Mouse (Mus musculus): ENCODE measurements around the gene Cacna2d3. TPM values are rescaled to one million over a fixed set of nuclear protein-coding genes. Genes with fewer than 3 reads are reported as not detected.

Gene Cacna2d3
- polyA plus RNA-seq, 1 experiment from 2014 or later: not detected

GRCm38 (mm10) chr14:29362448-29362847 is 359.2 kb downstream of the Cacna2d3 start:
- no peak for TF ChIP-seq CTCF (IDR thresholded peaks at IDR 0.05; ENCODE audit: low read depth)
- TF ChIP-seq EP300 (IDR thresholded peaks at IDR 0.05; ENCODE audit: low read depth): no peak
- DNase-seq (no peak), ATAC-seq (no peak)
- Histone ChIP-seq H3K27me3 (ENCODE audit: insufficient read depth, low read length) (no peaks in the 10 kb centered on the region), H3K4me3 (ENCODE audit: low read depth, low read length) (no peak overlapping the region), H3K9me3 (ENCODE audit: low read length) (no peaks in the 10 kb centered on the region), H3K4me2 (ENCODE audit: low read depth, low read length) (no peak overlapping the region), H3K27ac (ENCODE audit: low read depth) (no peak overlapping the region), H3K4me1 (ENCODE audit: insufficient read depth) (no peaks in the 10 kb centered on the region), H3K36me3 (replicated peaks; ENCODE audit: insufficient read depth, low read length) (no peaks in the 10 kb centered on the region), H3K9ac (replicated peaks) (no peak overlapping the region)
- 64% methylated on average over 3 of the region's 3 CpGs for WGBS (ENCODE audit: insufficient replicate concordance)

DNA sequence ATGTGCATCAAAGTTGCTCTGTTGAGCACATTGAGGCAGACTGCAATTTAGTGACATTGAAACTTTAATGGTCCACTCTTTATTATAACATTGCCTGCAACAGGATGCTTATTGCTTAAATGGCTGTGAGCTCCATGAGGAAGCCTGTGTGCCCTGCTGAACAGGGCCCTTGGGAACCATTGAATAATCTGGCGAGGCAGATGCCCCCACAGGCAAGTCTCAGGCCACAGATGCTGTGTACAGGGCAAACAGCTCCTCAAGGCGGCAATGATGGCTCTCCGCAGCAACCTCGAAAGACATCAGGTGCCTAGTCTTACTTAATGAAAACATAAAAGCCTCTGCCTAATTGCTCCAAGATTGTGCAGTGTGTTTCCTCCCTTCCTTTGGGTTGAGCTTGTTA is 371.0 kb downstream of the Cacna2d3 start:
- Histone ChIP-seq H3K9ac (replicated peaks) (no peak overlapping the region), H3K27me3 (ENCODE audit: insufficient read depth, low read length) (no peaks in the 10 kb centered on the region), H3K4me3 (ENCODE audit: low read depth, low read length) (no peak overlapping the region), H3K4me1 (ENCODE audit: insufficient read depth) (no peaks in the 10 kb centered on the region), H3K4me2 (ENCODE audit: low read depth, low read length) (no peak overlapping the region), H3K9me3 (ENCODE audit: low read length) (no peaks in the 10 kb centered on the region), H3K27ac (ENCODE audit: low read depth) (no peak overlapping the region), H3K36me3 (replicated peaks; ENCODE audit: insufficient read depth, low read length) (no peaks in the 10 kb centered on the region)
- TF ChIP-seq CTCF (IDR thresholded peaks at IDR 0.05; ENCODE audit: low read depth): no peak
- TF ChIP-seq EP300 (IDR thresholded peaks at IDR 0.05; ENCODE audit: low read depth): no peak
- no peak for ATAC-seq
- no peak for DNase-seq
- 69% methylated on average over 4 of the region's 4 CpGs for WGBS (ENCODE audit: insufficient replicate concordance)

DNA sequence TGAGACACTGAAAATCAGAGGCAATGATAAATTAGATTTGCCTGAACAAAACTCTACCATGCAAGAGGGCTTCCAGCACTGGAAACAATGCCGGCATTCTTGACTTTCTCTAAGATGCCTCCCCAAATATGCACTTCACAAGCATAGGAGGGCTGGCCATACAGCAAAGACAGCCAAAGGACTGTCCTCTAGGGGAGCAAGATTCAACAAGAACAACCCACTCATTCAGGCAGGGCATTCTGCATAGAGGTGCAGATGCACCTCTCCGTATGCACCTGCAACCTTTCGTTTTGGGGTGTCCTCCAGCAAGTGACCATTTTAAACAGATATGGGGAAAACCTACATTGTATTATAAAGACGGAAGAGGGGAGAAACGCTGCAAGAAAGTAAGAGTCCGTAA is 380.1 kb downstream of the Cacna2d3 start:
- Histone ChIP-seq H3K36me3 (replicated peaks; ENCODE audit: insufficient read depth, low read length) (no peaks in the 10 kb centered on the region), H3K4me3 (ENCODE audit: low read depth, low read length) (no peak overlapping the region), H3K9ac (replicated peaks) (no peak overlapping the region), H3K4me1 (ENCODE audit: insufficient read depth) (no peaks in the 10 kb centered on the region), H3K9me3 (ENCODE audit: low read length) (no peaks in the 10 kb centered on the region), H3K27ac (ENCODE audit: low read depth) (no peak overlapping the region), H3K4me2 (ENCODE audit: low read depth, low read length) (no peak overlapping the region), H3K27me3 (ENCODE audit: insufficient read depth, low read length) (no peaks in the 10 kb centered on the region)
- 81% methylated on average over 6 of the region's 6 CpGs for WGBS (ENCODE audit: insufficient replicate concordance)
- TF ChIP-seq EP300 (IDR thresholded peaks at IDR 0.05; ENCODE audit: low read depth) (no peak), CTCF (IDR thresholded peaks at IDR 0.05; ENCODE audit: low read depth) (no peak)
- DNase-seq (no peak), ATAC-seq (no peak)

GRCm38 (mm10) chr14:29340728-29341127 is 380.9 kb downstream of the Cacna2d3 start:
- Histone ChIP-seq H3K36me3 (replicated peaks; ENCODE audit: insufficient read depth, low read length) (no peaks in the 10 kb centered on the region), H3K27me3 (ENCODE audit: insufficient read depth, low read length) (no peaks in the 10 kb centered on the region), H3K9ac (replicated peaks) (no peak overlapping the region), H3K27ac (ENCODE audit: low read depth) (no peak overlapping the region), H3K9me3 (ENCODE audit: low read length) (no peaks in the 10 kb centered on the region), H3K4me2 (ENCODE audit: low read depth, low read length) (no peak overlapping the region), H3K4me1 (ENCODE audit: insufficient read depth) (no peaks in the 10 kb centered on the region), H3K4me3 (ENCODE audit: low read depth, low read length) (no peak overlapping the region)
- WGBS (ENCODE audit: insufficient replicate concordance): 70% methylated on average over 5 of the region's 5 CpGs
- no peak for TF ChIP-seq EP300 (IDR thresholded peaks at IDR 0.05; ENCODE audit: low read depth)
- TF ChIP-seq CTCF (IDR thresholded peaks at IDR 0.05; ENCODE audit: low read depth): no peak
- ATAC-seq (no peak), DNase-seq (no peak)

- Histone ChIP-seq H3K4me3 (ENCODE audit: low read depth, low read length) (no peak overlapping the region), H3K36me3 (replicated peaks; ENCODE audit: insufficient read depth, low read length) (no peaks in the 10 kb centered on the region), H3K27ac (ENCODE audit: low read depth) (no peak overlapping the region), H3K4me2 (ENCODE audit: low read depth, low read length) (no peak overlapping the region), H3K27me3 (ENCODE audit: insufficient read depth, low read length) (no peaks in the 10 kb centered on the region), H3K9me3 (ENCODE audit: low read length) (no peaks in the 10 kb centered on the region), H3K9ac (replicated peaks) (no peak overlapping the region), H3K4me1 (ENCODE audit: insufficient read depth) (no peaks in the 10 kb centered on the region)
- 69% methylated on average over 5 of the region's 5 CpGs for WGBS (ENCODE audit: insufficient replicate concordance)
- ATAC-seq (no peak), DNase-seq (no peak)
- TF ChIP-seq CTCF (IDR thresholded peaks at IDR 0.05; ENCODE audit: low read depth) (no peak), EP300 (IDR thresholded peaks at IDR 0.05; ENCODE audit: low read depth) (no peak)
These were observed 386.8 kb downstream of the Cacna2d3 start for GRCm38 (mm10) chr14:29334897-29335296.

- Histone ChIP-seq H3K4me1 (ENCODE audit: insufficient read depth) (no peaks in the 10 kb centered on the region), H3K4me2 (ENCODE audit: low read depth, low read length) (no peak overlapping the region), H3K27me3 (ENCODE audit: insufficient read depth, low read length) (no peaks in the 10 kb centered on the region), H3K9ac (replicated peaks) (no peak overlapping the region), H3K36me3 (replicated peaks; ENCODE audit: insufficient read depth, low read length) (no peaks in the 10 kb centered on the region), H3K27ac (ENCODE audit: low read depth) (no peak overlapping the region), H3K9me3 (ENCODE audit: low read length) (no peaks in the 10 kb centered on the region), H3K4me3 (ENCODE audit: low read depth, low read length) (no peak overlapping the region)
- ATAC-seq: no peak
- WGBS (ENCODE audit: insufficient replicate concordance): 58% methylated on average over 2 of the region's 2 CpGs
- DNase-seq: no peak
- TF ChIP-seq CTCF (IDR thresholded peaks at IDR 0.05; ENCODE audit: low read depth): no peak
- no peak for TF ChIP-seq EP300 (IDR thresholded peaks at IDR 0.05; ENCODE audit: low read depth)
These were observed 387.4 kb downstream of the Cacna2d3 start for GRCm38 (mm10) chr14:29334216-29334615.

DNA sequence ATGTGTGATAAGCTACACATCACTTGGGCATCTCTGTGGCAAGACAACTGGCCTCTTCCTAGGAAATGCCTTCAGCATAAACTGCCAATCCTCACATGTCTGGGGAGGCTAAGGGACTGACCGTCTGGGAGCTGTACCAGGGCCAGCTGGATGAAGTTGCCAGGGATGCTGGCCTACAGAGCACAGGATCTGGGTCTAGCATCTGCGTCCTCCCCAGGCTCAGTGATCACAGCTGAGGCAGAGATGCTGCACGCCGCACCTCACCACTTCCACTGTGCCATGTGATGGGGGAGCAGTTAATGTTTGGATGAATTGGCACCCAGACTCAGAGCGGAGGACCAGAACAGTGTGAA is 397.3 kb downstream of the Cacna2d3 start:
- Histone ChIP-seq H3K4me2 (ENCODE audit: low read depth, low read length) (no peak overlapping the region), H3K4me1 (ENCODE audit: insufficient read depth) (no peaks in the 10 kb centered on the region), H3K27me3 (ENCODE audit: insufficient read depth, low read length) (no peaks in the 10 kb centered on the region), H3K9me3 (ENCODE audit: low read length) (no peaks in the 10 kb centered on the region), H3K4me3 (ENCODE audit: low read depth, low read length) (no peak overlapping the region), H3K27ac (ENCODE audit: low read depth) (no peak overlapping the region), H3K36me3 (replicated peaks; ENCODE audit: insufficient read depth, low read length) (no peaks in the 10 kb centered on the region), H3K9ac (replicated peaks) (no peak overlapping the region)
- TF ChIP-seq CTCF (IDR thresholded peaks at IDR 0.05; ENCODE audit: low read depth) (no peak), EP300 (IDR thresholded peaks at IDR 0.05; ENCODE audit: low read depth) (no peak)
- DNase-seq (no peak), ATAC-seq (no peak)
- 66% methylated on average over 5 of the region's 5 CpGs for WGBS (ENCODE audit: insufficient replicate concordance)

Measured in liver, postnatal 0 days (tissue).